Mouse (Mus musculus): ENCODE data around the gene Lif. TPM values are rescaled to one million over a fixed set of nuclear protein-coding genes. Genes with fewer than 3 reads are reported as not detected.
A peak's percentile ranks its signal among the peaks of the same experiment; 100 is the strongest.

Gene Lif
- polyA plus RNA-seq, 1 experiment from 2014 or later, result not detected

GRCm38 (mm10) chr11:4306086-4306485 lies 48.7 kb downstream of the Lif start:
- peaks cover 54% of the 10 kb centered on the region for H3K27me3 ChIP-seq
- H3K27ac ChIP-seq, result no peak overlapping the region
- H3K36me3 ChIP-seq (replicated peaks), result no peaks in the 10 kb centered on the region
- peaks cover 19% of the 10 kb centered on the region for H3K4me1 ChIP-seq
- H3K4me3 ChIP-seq (replicated peaks), result no peak overlapping the region
- H3K9ac ChIP-seq, result no peak overlapping the region
- no peak overlapping the region for H3K4me2 ChIP-seq
- no peak for ATAC-seq (ENCODE audit: low FRiP score)
- H3K9me3 ChIP-seq, result no peaks in the 10 kb centered on the region
- 81% methylated on average over 2 of the region's 2 CpGs for WGBS

DNA sequence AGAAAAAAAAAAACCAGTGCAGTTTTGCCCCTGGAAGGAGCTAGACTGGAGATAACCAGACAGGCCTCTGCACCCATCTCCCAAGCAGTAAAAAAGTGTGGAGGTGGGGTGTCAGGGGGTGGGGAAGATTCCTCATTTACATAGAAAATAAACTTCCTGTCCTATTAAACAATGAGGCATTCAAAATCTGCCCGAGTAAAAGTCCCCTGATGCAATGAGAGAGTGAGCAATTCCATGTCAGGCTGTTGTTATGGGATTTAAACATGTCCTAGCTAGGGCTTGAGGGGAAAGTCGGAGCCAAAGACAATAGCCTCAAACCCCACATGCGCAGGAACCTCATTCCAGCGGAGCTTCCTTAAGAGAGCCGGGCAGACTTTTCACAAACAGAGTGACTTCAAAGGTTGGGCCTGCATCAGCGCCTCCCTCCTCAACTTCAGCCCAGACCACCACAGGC lies 50.7 kb downstream of the Lif start:
- no peak overlapping the region for H3K4me3 ChIP-seq (replicated peaks)
- H3K4me2 ChIP-seq, result no peak overlapping the region
- no peaks in the 10 kb centered on the region for H3K9me3 ChIP-seq
- no peak overlapping the region for H3K9ac ChIP-seq
- 8% methylated on average over 6 of the region's 6 CpGs for WGBS
- peaks cover 54% of the 10 kb centered on the region for H3K27me3 ChIP-seq
- no peak for ATAC-seq (ENCODE audit: low FRiP score)
- peaks cover 12% of the 10 kb centered on the region for H3K4me1 ChIP-seq
- H3K36me3 ChIP-seq (replicated peaks), result no peaks in the 10 kb centered on the region
- H3K27ac ChIP-seq, result no peak overlapping the region

GRCm38 (mm10) chr11:4308514-4309450 lies 51.4 kb downstream of the Lif start:
- H3K27me3 ChIP-seq, result peaks cover 51% of the 10 kb centered on the region
- no peaks in the 10 kb centered on the region for H3K36me3 ChIP-seq (replicated peaks)
- no peaks in the 10 kb centered on the region for H3K9me3 ChIP-seq
- no peak overlapping the region for H3K9ac ChIP-seq
- ATAC-seq (ENCODE audit: low FRiP score), result no peak
- peaks cover 12% of the 10 kb centered on the region for H3K4me1 ChIP-seq
- no peak overlapping the region for H3K4me3 ChIP-seq (replicated peaks)
- 41% methylated on average over 25 of the region's 25 CpGs for WGBS
- no peak overlapping the region for H3K27ac ChIP-seq
- H3K4me2 ChIP-seq, result peak overlapping the region; percentile 29; the same call in 1 of the 2 replicates

GRCm38 (mm10) chr11:4309613-4310012 lies 52.3 kb downstream of the Lif start:
- 87% methylated on average over 4 of the region's 4 CpGs for WGBS

GRCm38 (mm10) chr11:4310324-4310723 lies 53.0 kb downstream of the Lif start:
- Histone ChIP-seq H3K36me3 (replicated peaks) (no peaks in the 10 kb centered on the region), H3K27ac (no peak overlapping the region), H3K27me3 (peaks cover 48% of the 10 kb centered on the region), H3K4me1 (peaks cover 12% of the 10 kb centered on the region), H3K4me2 (no peak overlapping the region), H3K9me3 (no peaks in the 10 kb centered on the region), H3K9ac (no peak overlapping the region), H3K4me3 (replicated peaks) (no peak overlapping the region)
- 89% methylated on average over 4 of the region's 4 CpGs for WGBS
- no peak for ATAC-seq (ENCODE audit: low FRiP score)

More at GRCm38 (mm10) chr11:4309613-4310012, 52.3 kb downstream of the Lif start:
- Histone ChIP-seq H3K9ac (no peak overlapping the region), H3K36me3 (replicated peaks) (no peaks in the 10 kb centered on the region), H3K27me3 (peaks cover 51% of the 10 kb centered on the region), H3K4me3 (replicated peaks) (no peak overlapping the region), H3K9me3 (no peaks in the 10 kb centered on the region), H3K27ac (no peak overlapping the region), H3K4me1 (peaks cover 12% of the 10 kb centered on the region), H3K4me2 (no peak overlapping the region)
- no peak for ATAC-seq (ENCODE audit: low FRiP score)

DNA sequence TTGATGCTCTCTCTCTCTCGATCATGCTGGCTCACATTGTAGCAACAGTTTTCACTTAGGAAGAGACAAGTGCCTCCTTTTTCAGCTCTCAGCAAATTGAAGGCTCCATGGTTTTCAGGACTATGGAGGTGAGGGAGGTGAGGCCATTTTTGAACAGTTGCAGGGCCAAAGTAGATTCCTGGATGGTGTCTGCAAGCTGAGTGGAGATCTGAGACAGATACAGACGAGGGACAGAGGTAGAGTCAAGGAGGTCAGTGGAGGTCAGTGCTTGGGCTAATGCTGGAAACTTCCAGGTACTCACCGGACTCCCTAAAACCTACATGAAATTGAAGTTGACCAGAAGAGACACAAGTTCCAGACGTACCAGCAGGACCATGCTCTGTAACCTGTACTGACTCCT lies 54.8 kb downstream of the Lif start:
- WGBS, result 83% methylated on average over 4 of the region's 4 CpGs
- H3K4me3 ChIP-seq (replicated peaks), result no peak overlapping the region
- no peak overlapping the region for H3K27ac ChIP-seq
- no peak overlapping the region for H3K4me2 ChIP-seq
- H3K36me3 ChIP-seq (replicated peaks), result no peaks in the 10 kb centered on the region
- H3K4me1 ChIP-seq, result peaks cover 12% of the 10 kb centered on the region
- H3K9ac ChIP-seq, result no peak overlapping the region
- H3K9me3 ChIP-seq, result no peaks in the 10 kb centered on the region
- no peak for ATAC-seq (ENCODE audit: low FRiP score)
- H3K27me3 ChIP-seq, result peaks cover 39% of the 10 kb centered on the region

GRCm38 (mm10) chr11:4317287-4317686 lies 59.9 kb downstream of the Lif start:
- WGBS, result 73% methylated on average over 5 of the region's 5 CpGs
- H3K4me2 ChIP-seq, result no peak overlapping the region
- H3K4me3 ChIP-seq (replicated peaks), result no peak overlapping the region
- H3K4me1 ChIP-seq, result no peaks in the 10 kb centered on the region
- peaks cover 24% of the 10 kb centered on the region for H3K27me3 ChIP-seq
- no peaks in the 10 kb centered on the region for H3K36me3 ChIP-seq (replicated peaks)
- ATAC-seq (ENCODE audit: low FRiP score), result no peak
- H3K9me3 ChIP-seq, result no peaks in the 10 kb centered on the region
- H3K9ac ChIP-seq, result no peak overlapping the region
- no peak overlapping the region for H3K27ac ChIP-seq

GRCm38 (mm10) chr11:4318011-4318410 lies 60.7 kb downstream of the Lif start:
- no peak for ATAC-seq (ENCODE audit: low FRiP score)
- no peak overlapping the region for H3K27ac ChIP-seq
- no peaks in the 10 kb centered on the region for H3K4me1 ChIP-seq
- H3K9me3 ChIP-seq, result no peaks in the 10 kb centered on the region
- peaks cover 27% of the 10 kb centered on the region for H3K27me3 ChIP-seq
- no peak overlapping the region for H3K4me2 ChIP-seq
- WGBS, result 84% methylated on average over 3 of the region's 3 CpGs
- no peak overlapping the region for H3K4me3 ChIP-seq (replicated peaks)
- H3K9ac ChIP-seq, result no peak overlapping the region
- H3K36me3 ChIP-seq (replicated peaks), result no peaks in the 10 kb centered on the region

DNA sequence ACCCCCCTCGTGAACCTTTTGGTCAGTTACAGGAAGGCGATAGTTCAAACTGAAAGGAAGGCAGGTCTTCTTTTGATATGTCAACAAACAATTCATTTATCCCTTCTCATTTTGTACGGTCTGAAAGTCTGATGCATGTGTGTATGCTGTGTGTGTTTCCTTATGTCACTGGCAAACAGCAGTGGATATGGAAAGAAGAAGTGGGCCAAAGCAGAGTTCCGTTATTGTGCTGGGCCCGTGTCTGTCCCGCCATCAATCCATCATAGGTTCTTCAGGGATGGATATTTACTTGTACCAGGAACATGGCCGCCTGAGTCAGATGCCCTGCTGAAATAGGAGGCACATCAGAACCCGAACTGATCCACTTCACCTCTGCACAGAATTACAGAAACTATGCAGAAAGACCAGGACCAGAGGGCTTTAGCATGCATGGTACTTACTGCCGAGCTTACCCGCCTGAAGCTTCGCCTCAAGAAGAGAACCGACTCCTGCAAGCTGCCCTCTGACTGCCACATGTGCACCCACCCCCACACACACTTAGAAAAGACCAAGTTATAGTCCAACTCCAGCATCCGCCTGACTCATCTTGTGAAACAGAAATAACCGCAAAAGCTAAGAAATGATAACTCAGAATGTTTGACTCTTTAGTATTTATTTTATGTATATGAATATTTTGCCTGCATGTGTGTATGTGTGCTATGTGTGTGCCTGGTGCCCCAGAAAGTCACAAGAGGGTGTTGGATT lies 62.0 kb downstream of the Lif start:
- WGBS, result 91% methylated on average over 14 of the region's 14 CpGs
- H3K4me1 ChIP-seq, result no peaks in the 10 kb centered on the region
- H3K9me3 ChIP-seq, result no peaks in the 10 kb centered on the region
- no peaks in the 10 kb centered on the region for H3K36me3 ChIP-seq (replicated peaks)
- no peak overlapping the region for H3K4me2 ChIP-seq
- H3K27ac ChIP-seq, result no peak overlapping the region
- H3K27me3 ChIP-seq, result peaks cover 19% of the 10 kb centered on the region
- no peak overlapping the region for H3K9ac ChIP-seq
- H3K4me3 ChIP-seq (replicated peaks), result no peak overlapping the region
- ATAC-seq (ENCODE audit: low FRiP score), result no peak

- Histone ChIP-seq H3K27me3 (peaks cover 19% of the 10 kb centered on the region; the same call in 1 of the 2 replicates), H3K36me3 (replicated peaks) (no peaks in the 10 kb centered on the region), H3K9ac (no peak overlapping the region), H3K4me2 (no peak overlapping the region), H3K9me3 (no peaks in the 10 kb centered on the region), H3K4me3 (replicated peaks) (no peak overlapping the region), H3K4me1 (no peaks in the 10 kb centered on the region), H3K27ac (no peak overlapping the region)
- WGBS, result 61% methylated on average over 4 of the region's 4 CpGs
- no peak for ATAC-seq (ENCODE audit: low FRiP score)
These were observed 63.5 kb downstream of the Lif start for GRCm38 (mm10) chr11:4320876-4321275.
